Mouse (Mus musculus): ENCODE data around the gene Zp1. TPM values are rescaled to one million over a fixed set of nuclear protein-coding genes. Genes with fewer than 3 reads are reported as not detected.

The Zp1 gene
- polyA plus RNA-seq, 1 experiment, result not detected

GRCm38 (mm10) chr19:10904927-10905727, 15.3 kb downstream of the Zp1 start:
- H3K27ac ChIP-seq (replicated peaks; ENCODE audit: low read depth, low read length), result peak overlapping the region; percentile 76
- peaks cover 3% of the 10 kb centered on the region for H3K4me1 ChIP-seq (ENCODE audit: control insufficient read depth, insufficient read depth, insufficient read length, low read length)
- peak overlapping the region; percentile 7; the same call in 1 of the 2 replicates for H3K4me3 ChIP-seq (ENCODE audit: insufficient read depth, low read depth, low read length)

DNA sequence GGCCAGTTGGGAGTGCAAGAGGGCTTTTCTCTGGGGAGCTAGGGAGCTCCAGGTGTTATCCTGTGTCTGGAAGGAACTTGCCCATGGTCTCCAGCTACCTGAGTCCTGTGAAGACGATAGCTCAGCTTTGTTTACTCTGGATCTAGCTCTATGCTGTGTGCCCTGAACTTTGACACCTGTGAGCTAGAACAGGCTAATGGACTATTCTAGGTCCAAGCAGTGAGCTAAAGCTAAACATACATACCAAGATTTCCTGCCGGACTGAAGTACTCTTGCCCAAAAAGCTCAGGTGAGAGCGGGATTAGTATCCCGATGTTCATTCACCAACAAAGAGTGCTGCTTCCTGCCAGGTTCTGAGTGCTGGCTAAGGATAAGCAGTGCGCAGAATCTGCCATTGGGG, 15.9 kb downstream of the Zp1 start:
- H3K4me1 ChIP-seq (ENCODE audit: control insufficient read depth, insufficient read depth, insufficient read length, low read length), result peaks cover 3% of the 10 kb centered on the region
- H3K27ac ChIP-seq (replicated peaks; ENCODE audit: low read depth, low read length), result no peak overlapping the region
- no peak overlapping the region for H3K4me3 ChIP-seq (ENCODE audit: insufficient read depth, low read depth, low read length)

- peaks cover 3% of the 10 kb centered on the region for H3K4me1 ChIP-seq (ENCODE audit: control insufficient read depth, insufficient read depth, insufficient read length, low read length)
- H3K4me3 ChIP-seq (ENCODE audit: insufficient read depth, low read depth, low read length), result no peak overlapping the region
- H3K27ac ChIP-seq (replicated peaks; ENCODE audit: low read depth, low read length), result no peak overlapping the region
Measured at GRCm38 (mm10) chr19:10901046-10901445, 19.4 kb downstream of the Zp1 start.

- Histone ChIP-seq H3K27ac (replicated peaks; ENCODE audit: low read depth, low read length) (no peak overlapping the region), H3K4me1 (ENCODE audit: control insufficient read depth, insufficient read depth, insufficient read length, low read length) (no peaks in the 10 kb centered on the region), H3K4me3 (ENCODE audit: insufficient read depth, low read depth, low read length) (no peak overlapping the region)
Measured at GRCm38 (mm10) chr19:10900315-10900714, 20.1 kb downstream of the Zp1 start.

- Histone ChIP-seq H3K4me1 (ENCODE audit: control insufficient read depth, insufficient read depth, insufficient read length, low read length) (no peaks in the 10 kb centered on the region), H3K4me3 (ENCODE audit: insufficient read depth, low read depth, low read length) (no peak overlapping the region), H3K27ac (replicated peaks; ENCODE audit: low read depth, low read length) (no peak overlapping the region)
Measured at GRCm38 (mm10) chr19:10897491-10897890, 22.9 kb downstream of the Zp1 start.

DNA sequence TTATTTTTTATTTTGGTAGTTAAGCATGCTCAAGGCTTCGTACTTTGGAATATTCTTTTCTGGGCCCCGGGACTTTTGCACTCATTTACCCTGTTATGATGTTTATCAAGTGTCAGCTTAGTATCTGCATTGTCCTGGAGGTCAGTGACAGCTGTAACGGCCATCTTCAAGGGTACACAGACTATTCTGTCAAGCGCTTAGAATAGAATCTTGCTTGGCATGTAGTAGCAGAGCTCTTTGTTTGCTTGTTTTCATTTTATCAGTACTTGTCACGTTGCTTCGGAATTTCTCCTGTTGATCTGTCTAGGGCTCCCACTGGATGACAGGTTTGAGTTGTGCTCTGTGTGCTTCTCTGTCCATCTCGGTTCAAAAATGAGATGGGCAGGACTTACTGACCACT, 23.6 kb downstream of the Zp1 start:
- Histone ChIP-seq H3K4me1 (ENCODE audit: control insufficient read depth, insufficient read depth, insufficient read length, low read length) (no peaks in the 10 kb centered on the region), H3K27ac (replicated peaks; ENCODE audit: low read depth, low read length) (no peak overlapping the region), H3K4me3 (ENCODE audit: insufficient read depth, low read depth, low read length) (no peak overlapping the region)

- peak overlapping the region; percentile 30; the same call in 1 of the 2 replicates for H3K27ac ChIP-seq (replicated peaks; ENCODE audit: low read depth, low read length)
- H3K4me3 ChIP-seq (ENCODE audit: insufficient read depth, low read depth, low read length), result peak overlapping the region; percentile 98
- H3K4me1 ChIP-seq (ENCODE audit: control insufficient read depth, insufficient read depth, insufficient read length, low read length), result no peaks in the 10 kb centered on the region
Measured at GRCm38 (mm10) chr19:10895708-10896107, 24.7 kb downstream of the Zp1 start.

GRCm38 (mm10) chr19:10895016-10895528, 25.4 kb downstream of the Zp1 start, which contains the start of gene Prpf19:
Prpf19 (plus strand) TSS chr19:10895231.
- H3K4me3 ChIP-seq (ENCODE audit: insufficient read depth, low read depth, low read length), result peak within 1 kb of the TSS; percentile 98
- no peaks in the 10 kb centered on the region for H3K4me1 ChIP-seq (ENCODE audit: control insufficient read depth, insufficient read depth, insufficient read length, low read length)
- peak within 1 kb of the TSS; percentile 30; the same call in 1 of the 2 replicates for H3K27ac ChIP-seq (replicated peaks; ENCODE audit: low read depth, low read length)

GRCm38 (mm10) chr19:10892201-10892600, 28.2 kb downstream of the Zp1 start:
- Histone ChIP-seq H3K27ac (replicated peaks; ENCODE audit: low read depth, low read length) (no peak overlapping the region), H3K4me3 (ENCODE audit: insufficient read depth, low read depth, low read length) (no peak overlapping the region), H3K4me1 (ENCODE audit: control insufficient read depth, insufficient read depth, insufficient read length, low read length) (no peaks in the 10 kb centered on the region)

DNA sequence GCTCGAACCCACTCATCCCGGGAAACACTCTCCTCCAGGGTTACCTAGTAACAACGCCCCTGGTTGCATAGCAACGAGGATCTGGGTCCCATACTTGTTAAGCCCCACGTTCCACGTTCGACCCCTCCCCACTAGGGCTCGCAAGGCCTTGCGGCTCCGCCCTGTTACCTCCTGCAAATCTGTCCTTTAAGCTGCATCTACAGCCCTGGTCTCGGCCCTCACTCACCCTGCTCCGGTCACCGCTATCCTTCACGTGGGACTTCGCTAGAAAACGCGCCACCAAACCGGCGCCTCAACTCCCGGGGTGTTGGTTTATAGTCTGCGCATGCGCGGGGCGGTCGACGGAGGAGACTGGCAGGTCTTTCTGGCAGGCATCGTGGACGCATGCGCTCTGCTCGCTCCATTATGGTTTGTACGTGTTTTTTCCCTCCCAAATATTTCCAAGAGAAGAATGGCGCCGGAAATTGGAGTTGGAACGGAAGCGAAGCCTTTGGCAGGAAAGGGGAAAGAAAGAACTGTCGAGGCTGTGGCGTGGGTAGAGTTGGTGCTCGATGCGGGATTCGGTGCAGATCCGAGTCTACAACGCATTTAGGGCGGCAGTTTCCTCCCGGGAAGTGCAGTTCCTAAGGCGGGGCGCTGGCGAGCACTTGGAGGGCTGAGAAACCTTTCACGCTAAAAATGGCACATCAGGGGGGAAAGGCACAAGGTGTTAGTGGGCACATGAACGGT, 38.8 kb downstream of the Zp1 start, which contains the start of gene Tmem109:
Tmem109 (minus strand) TSS at position 576 of the 729 bp plus-strand sequence.
- peak within 1 kb of the TSS; percentile 83 for H3K4me3 ChIP-seq (ENCODE audit: insufficient read depth, low read depth, low read length)
- H3K27ac ChIP-seq (replicated peaks; ENCODE audit: low read depth, low read length), result peak within 1 kb of the TSS; percentile 83
- no peaks in the 10 kb centered on the region for H3K4me1 ChIP-seq (ENCODE audit: control insufficient read depth, insufficient read depth, insufficient read length, low read length)

GRCm38 (mm10) chr19:10880975-10881425, 39.4 kb downstream of the Zp1 start:
- H3K4me3 ChIP-seq (ENCODE audit: insufficient read depth, low read depth, low read length), result peak overlapping the region; percentile 83
- no peaks in the 10 kb centered on the region for H3K4me1 ChIP-seq (ENCODE audit: control insufficient read depth, insufficient read depth, insufficient read length, low read length)
- peak overlapping the region; percentile 74 for H3K27ac ChIP-seq (replicated peaks; ENCODE audit: low read depth, low read length)

DNA sequence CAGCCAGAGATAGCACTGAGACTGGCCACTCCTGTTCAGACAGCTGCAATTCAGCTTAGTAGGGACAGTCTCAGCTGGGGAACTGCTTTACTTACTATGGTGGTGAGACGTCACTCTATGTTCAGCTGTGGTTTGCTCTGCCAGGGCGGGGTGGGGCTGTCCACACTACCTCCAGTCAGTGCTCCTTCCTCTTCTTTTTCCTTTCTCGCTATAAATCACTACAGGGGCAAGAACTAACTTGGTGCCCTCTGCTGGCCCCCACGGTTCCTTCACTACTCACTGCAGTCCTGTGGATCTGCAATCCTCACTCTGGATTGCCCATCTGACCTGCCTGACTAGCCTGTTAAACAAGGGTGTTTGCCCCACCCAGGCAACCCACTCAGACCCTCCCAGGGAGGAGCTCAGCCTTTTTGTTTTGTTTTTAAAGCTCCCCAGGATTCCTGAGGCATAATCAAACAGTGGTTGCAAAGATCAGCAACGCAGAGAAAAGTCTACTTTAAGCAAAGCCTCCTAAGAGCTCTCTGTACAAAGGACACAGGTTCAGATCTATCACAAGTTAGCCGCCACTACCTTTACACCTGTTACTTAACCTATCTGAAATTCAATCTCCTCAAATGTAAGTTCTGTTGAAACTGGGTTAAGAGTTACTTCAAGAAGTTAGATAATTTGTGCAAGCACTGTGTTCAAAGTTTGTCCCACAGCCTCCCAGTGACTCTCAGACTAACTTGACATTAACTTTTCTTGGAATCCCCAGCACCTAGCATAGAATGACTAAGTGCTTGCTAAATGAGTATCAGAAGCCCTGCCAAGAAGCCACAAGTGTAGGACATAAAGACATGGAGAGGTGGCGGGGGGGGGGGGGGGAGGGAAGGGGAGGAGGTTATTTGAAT, 40.1 kb downstream of the Zp1 start:
- Histone ChIP-seq H3K4me1 (ENCODE audit: control insufficient read depth, insufficient read depth, insufficient read length, low read length) (no peaks in the 10 kb centered on the region), H3K4me3 (ENCODE audit: insufficient read depth, low read depth, low read length) (peak overlapping the region; percentile 83), H3K27ac (replicated peaks; ENCODE audit: low read depth, low read length) (peak overlapping the region; percentile 20; the same call in 1 of the 2 replicates)

GRCm38 (mm10) chr19:10878201-10878837, 42.1 kb downstream of the Zp1 start:
- no peak overlapping the region for H3K27ac ChIP-seq (replicated peaks; ENCODE audit: low read depth, low read length)
- no peak overlapping the region for H3K4me3 ChIP-seq (ENCODE audit: insufficient read depth, low read depth, low read length)
- H3K4me1 ChIP-seq (ENCODE audit: control insufficient read depth, insufficient read depth, insufficient read length, low read length), result no peaks in the 10 kb centered on the region

GRCm38 (mm10) chr19:10871328-10871961, 49.0 kb downstream of the Zp1 start:
- H3K27ac ChIP-seq (replicated peaks; ENCODE audit: low read depth, low read length), result no peak overlapping the region
- peaks cover 4% of the 10 kb centered on the region; the same call in 1 of the 2 replicates for H3K4me1 ChIP-seq (ENCODE audit: control insufficient read depth, insufficient read depth, insufficient read length, low read length)

More at GRCm38 (mm10) chr19:10871328-10871961, 49.0 kb downstream of the Zp1 start:
- H3K4me3 ChIP-seq (ENCODE audit: insufficient read depth, low read depth, low read length), result no peak overlapping the region
